Mouse (Mus musculus): Measurements from ENCODE around the gene Trappc11.
"Not testable (repeated sequence)": the region's sequence is repeated elsewhere in the genome, so short reads cannot be mapped to it uniquely, and the experiment has no call there.

The Trappc11 gene

DNA sequence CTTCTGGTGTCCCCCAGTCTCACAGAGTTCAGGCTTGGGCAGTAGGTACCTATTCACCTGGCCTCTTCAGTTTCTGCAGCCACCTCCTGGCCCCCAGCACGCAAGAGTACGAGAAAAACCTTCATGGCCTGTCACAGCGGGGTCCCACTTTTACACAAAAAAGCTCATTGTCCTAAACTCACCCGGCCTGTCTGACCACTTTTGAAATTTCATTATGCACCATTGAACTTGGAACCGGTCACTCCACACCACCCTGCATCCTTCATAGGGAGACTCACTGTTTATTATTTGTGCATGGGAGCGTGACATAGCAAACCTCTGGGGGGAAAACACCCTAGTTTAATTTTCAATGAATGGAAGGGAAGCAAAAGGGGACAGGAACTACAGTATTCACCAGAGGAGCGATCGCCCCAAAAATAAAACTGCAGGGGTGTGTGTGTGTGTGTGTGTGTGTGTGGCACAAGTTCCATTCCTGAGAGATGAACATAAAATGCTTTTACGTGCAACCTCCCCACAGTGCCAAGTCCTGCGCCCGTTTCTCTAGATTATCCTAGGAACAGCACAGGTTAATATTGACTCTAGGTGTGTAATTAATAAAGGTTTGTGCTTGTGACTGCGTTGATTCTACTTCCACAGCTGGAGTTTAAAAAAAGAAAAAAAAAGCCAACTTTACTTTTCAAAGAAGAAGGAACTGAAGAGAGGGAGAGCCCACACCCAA lies 50.8 kb downstream of the Trappc11 start:
- no peak for DNase-seq (ENCODE audit: low spot score in 2 of 2)

DNA sequence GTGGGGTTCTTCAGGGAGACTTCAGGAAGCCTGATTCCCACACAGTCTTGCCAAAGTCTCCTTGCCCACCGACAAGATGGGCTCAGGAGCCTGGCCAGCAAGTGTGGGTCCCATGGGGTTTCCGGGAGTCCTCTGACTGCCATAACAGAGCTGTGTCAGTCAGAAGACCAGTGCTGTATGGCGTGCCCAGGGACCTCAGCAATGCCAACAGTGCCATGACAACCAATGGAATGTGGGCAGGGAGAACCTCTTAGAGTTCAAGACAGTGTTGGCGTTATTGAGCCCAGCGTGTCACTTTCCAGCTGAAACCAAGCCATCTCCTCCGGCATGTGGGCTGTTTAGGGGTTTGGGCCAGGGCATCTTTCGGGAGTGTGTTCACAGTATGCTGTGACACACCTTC lies 53.2 kb downstream of the Trappc11 start:
- no peak for DNase-seq (ENCODE audit: low spot score in 2 of 2)

DNA sequence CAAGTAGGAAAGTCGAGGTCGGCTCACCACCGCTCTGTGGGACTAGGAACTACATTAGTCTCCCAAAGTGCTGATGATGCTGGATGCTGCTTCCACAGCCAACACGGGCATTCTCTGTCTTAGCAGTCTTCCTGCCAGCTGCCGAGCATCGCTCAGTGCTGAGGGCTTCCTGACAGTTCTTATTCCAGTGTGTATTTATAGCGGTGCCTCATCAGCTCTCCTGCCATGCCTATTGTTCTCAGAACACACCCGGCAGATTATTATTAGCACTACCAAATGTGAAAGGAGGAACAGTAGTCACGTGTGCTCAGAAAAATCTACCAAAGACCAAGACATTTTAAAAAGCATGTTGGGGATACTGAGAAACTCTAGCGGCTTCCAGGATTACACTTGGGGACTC lies 71.6 kb downstream of the Trappc11 start:
- no peak for DNase-seq (ENCODE audit: low spot score in 2 of 2)

DNA sequence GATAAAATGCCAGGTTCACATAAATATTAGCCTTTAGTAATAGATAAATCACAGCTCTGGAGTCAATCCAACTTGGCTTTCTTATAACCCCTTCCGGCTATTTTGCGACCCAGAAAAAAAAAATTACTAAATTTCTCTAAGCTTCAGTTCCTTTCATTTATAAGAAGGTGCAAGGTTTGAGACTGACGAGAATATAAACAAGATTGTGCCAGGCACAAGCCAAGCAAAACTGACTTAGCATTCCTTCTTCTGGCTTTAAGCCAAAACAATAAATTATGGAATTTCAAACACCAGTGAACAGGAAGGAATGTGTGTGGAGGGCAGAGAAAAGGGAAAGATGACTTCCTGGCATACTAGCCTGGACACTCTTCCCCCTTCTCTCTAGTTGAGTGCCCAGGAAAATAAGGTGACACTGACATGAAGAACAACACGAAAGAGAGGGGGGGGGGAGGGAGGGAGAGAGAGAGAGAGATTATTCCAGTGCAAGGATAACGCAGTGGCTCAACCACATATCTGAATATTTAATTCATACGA lies 74.0 kb downstream of the Trappc11 start:
- no peak for DNase-seq (ENCODE audit: low spot score in 2 of 2)

DNA sequence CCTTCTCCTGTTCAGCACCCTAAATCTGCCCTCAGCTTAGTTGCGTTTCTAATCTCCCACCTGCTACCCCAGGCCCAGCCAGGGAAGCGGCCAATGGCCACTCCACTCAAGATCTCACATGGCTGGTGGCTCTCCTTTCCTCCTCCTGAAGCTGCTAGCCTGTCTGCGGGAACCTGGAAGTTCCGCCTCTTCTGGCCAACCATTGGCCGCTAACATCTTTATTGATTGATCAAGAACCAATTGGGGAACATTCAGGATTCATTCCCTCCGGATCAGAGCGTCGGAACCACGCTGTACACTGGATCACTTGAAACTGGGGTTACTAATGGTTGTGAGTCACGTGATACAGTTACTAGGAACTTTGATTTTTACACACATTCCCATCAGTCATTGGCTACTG lies 74.7 kb downstream of the Trappc11 start:
- no peak for DNase-seq (ENCODE audit: low spot score in 2 of 2)

DNA sequence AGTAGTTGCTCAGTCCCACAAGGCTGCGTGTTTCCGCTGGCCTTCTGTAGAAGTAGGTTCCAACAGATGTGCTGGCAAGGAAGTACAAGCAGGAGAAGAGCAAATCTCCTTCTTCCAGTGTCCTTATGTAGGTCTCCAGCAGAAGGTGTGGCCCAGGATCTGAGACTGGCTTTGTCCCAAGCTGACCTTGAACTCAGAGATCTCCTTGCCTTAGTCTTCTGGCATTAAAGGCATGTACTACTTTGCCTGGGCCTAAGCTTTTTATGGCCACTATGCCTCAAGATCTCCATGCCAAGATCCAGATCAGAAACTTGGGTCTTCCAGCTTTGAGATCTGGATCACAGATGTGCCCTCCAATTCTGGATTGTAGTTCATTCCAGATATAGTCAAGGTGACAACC lies 84.1 kb downstream of the Trappc11 start:
- DNase-seq (ENCODE audit: low spot score in 2 of 2): not testable (repeated sequence)

DNA sequence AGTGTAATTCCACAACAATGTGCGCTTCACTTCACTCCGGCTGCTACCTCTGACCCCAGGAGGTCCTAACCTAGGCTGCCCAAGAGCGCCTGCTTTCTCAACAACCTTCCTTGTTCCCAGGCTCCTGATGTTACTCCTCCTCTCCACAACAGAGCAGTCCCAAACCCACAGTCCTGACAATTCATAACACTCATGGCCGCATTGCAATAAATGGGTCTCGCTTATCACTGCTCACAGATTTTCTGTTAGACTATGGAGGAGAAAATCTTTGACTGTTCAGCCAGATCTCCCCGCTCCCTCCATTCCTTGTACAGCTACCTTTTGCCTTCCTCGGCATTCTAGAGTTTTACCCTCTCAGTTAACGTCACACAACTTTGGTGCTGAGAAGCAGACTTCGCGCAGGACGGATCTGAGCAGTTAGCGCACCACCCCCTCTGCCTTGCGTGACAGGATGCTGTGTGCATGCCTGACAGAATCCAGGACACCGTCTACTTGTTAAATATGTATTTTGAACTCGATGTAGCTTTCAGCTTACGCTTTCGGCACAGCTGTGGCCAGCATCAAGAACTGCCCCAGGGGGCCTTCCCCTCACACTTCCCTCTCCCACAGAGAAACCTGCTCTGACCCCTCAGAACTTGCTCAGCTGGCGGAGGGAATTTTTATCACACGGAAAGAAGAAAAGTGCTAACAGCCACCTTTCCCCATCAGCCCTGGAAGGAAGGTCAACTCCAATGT lies 86.8 kb downstream of the Trappc11 start, which contains the start of gene Stox2:
Gene Stox2 (minus strand): TSS at position 51 of the 735 bp plus-strand sequence.
- no peak for DNase-seq (ENCODE audit: low spot score in 2 of 2)

Data from urinary bladder, postnatal 4 days (tissue).